Mouse (Mus musculus): Measurements from ENCODE around the gene Dynlt1b. TPM values are rescaled to one million over a fixed set of nuclear protein-coding genes. Genes with fewer than 3 reads are reported as not detected.
"Not testable (repeated sequence)": the region's sequence is repeated elsewhere in the genome, so short reads cannot be mapped to it uniquely, and the experiment has no call there.

The Dynlt1b gene
- 91.4 and 112 TPM in 2 replicates for polyA plus RNA-seq (2012; rRNA removed)

DNA sequence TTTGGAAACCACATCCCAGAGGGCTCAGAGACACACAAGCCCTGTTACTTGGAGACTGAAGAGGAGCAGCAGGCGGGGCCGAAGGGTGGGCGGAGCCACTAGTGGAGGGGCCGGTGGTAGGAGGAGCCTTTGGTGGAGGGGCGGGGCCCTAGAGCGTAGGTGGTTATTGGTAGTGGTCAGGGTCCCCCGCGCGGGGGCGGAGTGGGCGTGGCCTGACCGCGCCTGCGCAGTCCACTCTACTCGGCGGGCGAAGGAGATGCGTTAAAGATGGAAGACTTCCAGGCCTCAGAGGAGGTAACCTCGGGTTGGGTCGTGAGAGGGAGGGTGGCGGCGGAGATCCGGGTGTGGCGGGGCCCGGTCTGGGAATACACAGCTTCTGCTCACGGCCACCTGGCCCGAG lies at the start of gene Dynlt1b:
Gene Dynlt1b, plus strand, starts transcription at position 168 of the 400 bp plus-strand sequence.
- peak within 1 kb of the TSS; percentile 69 for H3K4me3 ChIP-seq (ENCODE audit: extremely low read depth, insufficient read depth, insufficient read length)
- H3K27me3 ChIP-seq (ENCODE audit: control insufficient read depth, insufficient read depth, low read length); H3K36me3 ChIP-seq (ENCODE audit: control insufficient read depth, insufficient read depth, low read length); H3K4me1 ChIP-seq (ENCODE audit: control insufficient read depth, insufficient read depth, insufficient read length): not testable (repeated sequence)
- peak within 1 kb of the TSS; percentile 85 for H3K27ac ChIP-seq (ENCODE audit: insufficient read depth, low read length)
- under 1% methylated on average over 27 of the region's 27 CpGs for WGBS
- DNase-seq (ENCODE audit: low read depth in 1 of 2, low spot score in 2 of 2), result peak; percentile 91 to 100
- TF ChIP-seq CTCF (IDR thresholded peaks at IDR 0.05; ENCODE audit: extremely low read depth, insufficient read depth, insufficient read length, insufficient replicate concordance) (0 out of 2 replicates have a peak, but pooled peaks have one; percentile 12), POLR2A (IDR thresholded peaks at IDR 0.05; ENCODE audit: low read depth, low read length) (peak; percentile 89)

DNA sequence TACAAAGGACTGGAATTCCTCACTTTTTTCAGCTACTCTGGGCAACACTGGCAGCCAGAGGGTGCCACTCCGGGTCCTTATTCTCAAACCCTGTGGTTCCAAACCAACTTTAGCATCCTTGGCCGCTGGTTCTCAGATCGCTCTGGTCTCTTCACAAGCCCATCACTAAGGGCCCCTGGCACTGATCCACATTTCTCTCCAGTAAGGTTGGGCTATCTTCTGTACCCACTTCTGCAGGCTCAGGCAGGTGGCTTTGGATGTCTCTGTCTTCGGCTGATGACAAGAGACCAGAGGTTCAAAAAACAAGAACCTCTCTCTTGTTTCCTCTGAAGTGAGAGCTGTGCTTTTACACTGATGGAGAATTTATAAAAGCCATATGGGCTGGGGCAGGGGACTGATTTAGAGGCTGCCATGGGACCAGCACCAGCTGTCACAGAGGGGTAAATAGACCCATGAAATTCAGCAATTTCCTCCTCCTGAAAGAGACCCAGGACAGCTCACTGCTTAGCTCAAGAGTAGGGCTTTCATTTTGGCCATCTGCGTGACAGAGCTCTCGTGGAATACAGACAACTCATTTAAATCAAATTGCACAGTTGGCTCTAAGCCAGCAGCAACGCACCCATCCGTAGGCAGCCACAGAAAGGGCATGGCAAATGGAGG lies 49.6 kb upstream of the Dynlt1b start:
- not testable (repeated sequence) for H3K4me3 ChIP-seq (ENCODE audit: extremely low read depth, insufficient read depth, insufficient read length); H3K4me1 ChIP-seq (ENCODE audit: control insufficient read depth, insufficient read depth, insufficient read length); DNase-seq (ENCODE audit: low read depth in 1 of 2, low spot score in 2 of 2); H3K27me3 ChIP-seq (ENCODE audit: control insufficient read depth, insufficient read depth, low read length); H3K27ac ChIP-seq (ENCODE audit: insufficient read depth, low read length); H3K36me3 ChIP-seq (ENCODE audit: control insufficient read depth, insufficient read depth, low read length)
- 100% methylated on average over 1 of the region's 8 CpGs for WGBS

DNA sequence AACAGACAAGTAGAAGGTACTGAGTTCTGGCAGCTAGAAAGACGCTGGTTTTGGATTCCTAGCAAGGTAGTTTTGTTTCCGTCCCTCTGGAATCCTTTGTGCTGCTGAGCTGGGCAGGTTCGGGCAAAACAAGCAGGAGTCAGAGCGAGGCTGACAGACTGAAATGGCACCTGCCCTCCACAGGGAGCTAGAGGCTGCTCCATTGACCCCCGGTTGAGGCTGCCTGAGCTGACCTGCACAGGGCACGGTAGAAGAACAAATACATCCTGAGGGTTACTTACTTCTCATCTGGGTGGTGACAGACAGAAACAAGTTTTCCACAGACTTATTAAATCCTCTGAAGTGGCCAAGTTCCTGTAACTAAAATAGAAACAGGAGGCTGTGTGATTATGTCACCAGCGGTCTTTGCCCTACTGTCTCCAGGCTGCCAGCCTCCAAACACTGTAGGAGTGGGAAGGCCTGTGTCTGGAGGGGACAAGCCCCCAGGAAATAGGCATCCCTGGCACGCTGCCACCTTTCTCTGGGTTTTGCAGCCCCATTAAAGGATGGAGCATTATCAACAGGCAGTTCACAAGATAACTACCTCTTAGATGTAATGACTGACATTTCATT lies 48.7 kb upstream of the Dynlt1b start:
- WGBS, result no CpG with 5 or more reads among the region's 8 CpGs
- not testable (repeated sequence) for DNase-seq (ENCODE audit: low read depth in 1 of 2, low spot score in 2 of 2); H3K27me3 ChIP-seq (ENCODE audit: control insufficient read depth, insufficient read depth, low read length); H3K36me3 ChIP-seq (ENCODE audit: control insufficient read depth, insufficient read depth, low read length); H3K4me3 ChIP-seq (ENCODE audit: extremely low read depth, insufficient read depth, insufficient read length); H3K27ac ChIP-seq (ENCODE audit: insufficient read depth, low read length); H3K4me1 ChIP-seq (ENCODE audit: control insufficient read depth, insufficient read depth, insufficient read length)

DNA sequence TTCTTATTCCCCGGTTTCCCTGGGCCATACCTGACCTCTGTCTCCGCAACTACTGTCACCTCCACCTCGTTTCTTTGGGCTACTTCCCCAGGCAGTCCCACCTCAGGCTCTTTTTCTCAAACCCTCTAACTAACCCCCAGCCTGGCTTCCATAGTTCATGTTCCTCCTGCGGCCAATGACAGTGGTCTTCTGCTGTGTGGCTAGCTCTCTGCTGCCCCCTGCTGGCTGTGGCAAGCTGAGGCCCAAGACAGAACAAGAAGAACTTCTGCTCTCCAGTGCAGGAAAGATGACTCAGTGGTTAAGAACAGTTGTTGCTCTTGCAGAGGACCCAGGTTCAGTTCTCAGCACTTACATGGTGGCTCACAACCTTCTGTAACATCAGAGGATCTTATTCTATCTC lies 43.0 kb upstream of the Dynlt1b start:
- not testable (repeated sequence) for H3K36me3 ChIP-seq (ENCODE audit: control insufficient read depth, insufficient read depth, low read length); H3K27me3 ChIP-seq (ENCODE audit: control insufficient read depth, insufficient read depth, low read length); H3K4me1 ChIP-seq (ENCODE audit: control insufficient read depth, insufficient read depth, insufficient read length); H3K27ac ChIP-seq (ENCODE audit: insufficient read depth, low read length); H3K4me3 ChIP-seq (ENCODE audit: extremely low read depth, insufficient read depth, insufficient read length); DNase-seq (ENCODE audit: low read depth in 1 of 2, low spot score in 2 of 2)
- WGBS, result no CpG with 5 or more reads among the region's 4 CpGs

DNA sequence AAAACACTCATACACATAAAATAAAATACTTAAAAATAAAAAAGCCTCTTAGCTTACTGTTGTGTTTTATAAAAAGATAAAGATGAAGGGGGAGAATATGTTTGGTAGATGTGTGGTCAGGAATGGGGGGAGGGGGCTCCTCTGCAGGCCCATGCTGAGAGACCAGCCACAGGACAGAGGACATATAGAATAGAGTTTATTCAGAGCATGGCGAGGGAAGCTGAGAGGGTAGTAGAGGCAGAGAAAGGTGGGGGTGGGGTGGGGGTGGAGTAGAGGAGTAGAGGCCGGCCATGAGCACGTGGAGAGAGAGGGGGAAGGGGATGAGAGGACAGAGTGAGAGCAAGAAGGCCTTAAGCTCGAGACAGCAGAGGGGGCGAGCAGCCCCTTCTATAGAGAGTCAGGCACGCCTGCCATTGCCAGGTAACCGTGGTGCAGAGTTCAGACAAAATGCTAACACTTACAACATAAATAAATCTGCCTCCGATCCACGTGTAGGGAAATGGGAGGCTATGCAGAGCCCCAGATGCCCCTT lies 42.5 kb upstream of the Dynlt1b start:
- H3K36me3 ChIP-seq (ENCODE audit: control insufficient read depth, insufficient read depth, low read length); DNase-seq (ENCODE audit: low read depth in 1 of 2, low spot score in 2 of 2); H3K4me1 ChIP-seq (ENCODE audit: control insufficient read depth, insufficient read depth, insufficient read length); H3K4me3 ChIP-seq (ENCODE audit: extremely low read depth, insufficient read depth, insufficient read length); H3K27me3 ChIP-seq (ENCODE audit: control insufficient read depth, insufficient read depth, low read length); H3K27ac ChIP-seq (ENCODE audit: insufficient read depth, low read length): not testable (repeated sequence)
- WGBS, result no CpG with 5 or more reads among the region's 9 CpGs

DNA sequence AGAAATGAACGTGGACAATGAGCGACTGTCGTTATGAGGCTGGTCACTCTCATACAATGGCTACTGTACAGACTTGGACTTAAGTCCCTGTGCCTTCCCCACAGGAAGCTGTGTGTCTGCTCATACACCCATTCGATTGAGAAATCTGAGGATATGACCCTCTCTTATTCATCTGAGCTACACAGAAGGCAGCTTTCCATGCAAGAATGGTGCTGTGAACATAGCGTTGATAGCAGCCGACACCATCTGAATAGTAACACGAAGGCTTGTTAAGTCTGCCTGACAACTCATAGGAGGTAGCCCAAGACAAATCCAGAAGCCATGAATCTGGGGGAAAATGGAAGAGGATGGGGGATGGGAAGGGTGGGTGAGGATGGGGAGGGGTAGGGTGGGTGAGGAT lies 40.4 kb upstream of the Dynlt1b start:
- DNase-seq (ENCODE audit: low read depth in 1 of 2, low spot score in 2 of 2); H3K27me3 ChIP-seq (ENCODE audit: control insufficient read depth, insufficient read depth, low read length); H3K36me3 ChIP-seq (ENCODE audit: control insufficient read depth, insufficient read depth, low read length); H3K4me3 ChIP-seq (ENCODE audit: extremely low read depth, insufficient read depth, insufficient read length); H3K4me1 ChIP-seq (ENCODE audit: control insufficient read depth, insufficient read depth, insufficient read length); H3K27ac ChIP-seq (ENCODE audit: insufficient read depth, low read length): not testable (repeated sequence)
- 74% methylated on average over 5 of the region's 7 CpGs for WGBS

DNA sequence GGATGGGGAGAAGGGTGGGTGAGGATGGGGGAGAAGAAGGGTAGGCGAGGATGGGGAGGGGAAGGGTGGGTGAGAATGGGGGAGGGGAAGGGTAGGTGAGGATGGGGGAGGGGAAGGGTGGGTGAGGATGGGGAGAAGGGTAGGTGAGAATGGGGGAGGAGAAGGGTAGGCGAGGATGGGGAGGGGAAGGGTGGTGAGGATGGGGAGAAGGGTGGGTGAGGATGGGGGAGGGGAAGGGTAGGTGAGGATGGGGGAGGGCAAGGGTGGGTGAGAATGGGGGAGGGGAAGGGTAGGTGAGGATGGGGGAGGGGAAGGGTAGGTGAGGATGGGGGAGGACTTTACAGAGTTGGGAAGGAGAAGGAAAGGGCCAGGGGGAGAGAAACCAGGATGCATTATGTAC lies 39.2 kb upstream of the Dynlt1b start:
- DNase-seq (ENCODE audit: low read depth in 1 of 2, low spot score in 2 of 2), result not testable (repeated sequence)

DNA sequence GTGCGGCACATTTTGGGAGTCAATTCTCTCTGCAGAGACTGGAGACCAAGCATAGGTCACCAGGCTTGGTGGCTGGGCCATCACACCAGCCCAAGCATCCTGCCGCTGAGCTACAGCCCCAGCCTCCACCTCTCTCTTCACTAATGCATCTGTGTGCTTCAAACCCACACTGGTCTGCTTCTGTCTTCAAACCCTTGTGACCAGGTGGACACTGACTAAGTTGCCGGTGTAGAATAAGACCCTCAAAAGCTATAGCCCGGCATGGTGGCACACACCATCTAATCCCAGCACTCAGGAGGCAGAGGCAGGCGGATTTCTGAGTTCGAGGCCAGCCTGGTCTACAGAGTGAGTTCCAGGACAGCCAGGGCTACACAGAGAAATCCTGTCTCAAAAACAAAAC lies 38.2 kb upstream of the Dynlt1b start:
- not testable (repeated sequence) for DNase-seq (ENCODE audit: low read depth in 1 of 2, low spot score in 2 of 2); H3K4me1 ChIP-seq (ENCODE audit: control insufficient read depth, insufficient read depth, insufficient read length); H3K36me3 ChIP-seq (ENCODE audit: control insufficient read depth, insufficient read depth, low read length); H3K27ac ChIP-seq (ENCODE audit: insufficient read depth, low read length); H3K27me3 ChIP-seq (ENCODE audit: control insufficient read depth, insufficient read depth, low read length); H3K4me3 ChIP-seq (ENCODE audit: extremely low read depth, insufficient read depth, insufficient read length)
- 84% methylated on average over 5 of the region's 6 CpGs for WGBS

More for the DNA sequence above, 39.2 kb upstream of the Dynlt1b start:
- not testable (repeated sequence) for H3K27ac ChIP-seq (ENCODE audit: insufficient read depth, low read length); H3K4me3 ChIP-seq (ENCODE audit: extremely low read depth, insufficient read depth, insufficient read length); H3K4me1 ChIP-seq (ENCODE audit: control insufficient read depth, insufficient read depth, insufficient read length); H3K36me3 ChIP-seq (ENCODE audit: control insufficient read depth, insufficient read depth, low read length); H3K27me3 ChIP-seq (ENCODE audit: control insufficient read depth, insufficient read depth, low read length)
- 85% methylated on average over 2 of the region's 2 CpGs for WGBS

DNA sequence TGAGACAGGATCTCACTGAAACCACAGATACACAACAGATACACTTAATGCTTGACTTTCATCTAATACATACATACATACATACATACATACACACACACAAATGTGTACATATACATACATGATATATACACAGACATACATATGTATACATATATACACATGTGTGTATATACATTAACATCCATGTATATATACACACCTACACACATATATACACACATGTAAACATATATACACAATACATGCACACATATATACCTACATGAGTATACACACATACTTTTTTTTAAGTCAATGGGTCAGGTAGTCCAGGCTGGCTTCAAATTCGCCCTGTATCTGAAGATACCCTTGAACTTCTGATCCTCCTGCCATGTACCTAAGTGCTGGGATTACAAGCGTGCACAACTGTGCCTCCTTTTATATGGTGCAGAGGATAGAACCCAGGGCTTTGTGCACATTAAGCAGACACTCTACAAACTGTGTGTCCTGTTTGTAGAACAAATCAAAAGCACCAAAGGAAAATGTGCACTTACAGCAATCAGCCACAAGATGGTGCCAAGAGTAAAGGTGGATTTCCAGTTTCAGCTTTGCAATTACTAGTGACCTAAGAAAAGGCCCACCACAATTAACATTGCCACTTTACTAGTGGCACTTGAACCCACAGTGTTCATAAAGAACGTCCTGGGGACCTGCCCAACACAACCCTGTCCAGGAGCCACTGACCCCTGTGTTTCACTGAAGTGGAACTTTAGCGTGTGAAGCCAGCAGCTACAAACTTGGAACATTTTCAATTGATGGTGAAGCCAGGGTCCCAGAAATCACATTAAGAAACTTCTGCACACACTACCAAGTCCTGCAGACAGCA lies 37.2 kb upstream of the Dynlt1b start:
- not testable (repeated sequence) for H3K4me3 ChIP-seq (ENCODE audit: extremely low read depth, insufficient read depth, insufficient read length); H3K27me3 ChIP-seq (ENCODE audit: control insufficient read depth, insufficient read depth, low read length); DNase-seq (ENCODE audit: low read depth in 1 of 2, low spot score in 2 of 2); H3K4me1 ChIP-seq (ENCODE audit: control insufficient read depth, insufficient read depth, insufficient read length); H3K27ac ChIP-seq (ENCODE audit: insufficient read depth, low read length); H3K36me3 ChIP-seq (ENCODE audit: control insufficient read depth, insufficient read depth, low read length)
- WGBS, result no CpG with 5 or more reads among the region's 4 CpGs

DNA sequence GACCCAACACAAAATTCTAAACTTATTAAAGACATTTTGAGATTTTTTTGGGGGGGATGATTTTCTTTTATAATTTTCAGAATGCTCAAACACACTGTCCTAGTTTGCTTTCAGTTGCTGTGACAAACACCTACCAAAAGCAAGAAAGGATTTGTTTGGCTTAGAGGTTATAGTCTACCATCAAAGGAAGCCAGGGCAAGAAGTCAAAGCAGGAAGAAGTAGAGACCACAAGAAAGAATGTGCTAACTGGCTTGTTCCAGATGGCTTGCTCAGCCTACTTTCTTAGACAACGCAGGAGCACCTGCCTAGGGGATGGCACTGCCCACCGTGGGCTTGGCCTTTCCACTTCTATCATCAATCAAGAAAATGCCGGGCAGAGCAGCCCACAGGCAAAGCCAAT lies 31.8 kb upstream of the Dynlt1b start:
- H3K27ac ChIP-seq (ENCODE audit: insufficient read depth, low read length); H3K4me3 ChIP-seq (ENCODE audit: extremely low read depth, insufficient read depth, insufficient read length); DNase-seq (ENCODE audit: low read depth in 1 of 2, low spot score in 2 of 2); H3K36me3 ChIP-seq (ENCODE audit: control insufficient read depth, insufficient read depth, low read length); H3K4me1 ChIP-seq (ENCODE audit: control insufficient read depth, insufficient read depth, insufficient read length); H3K27me3 ChIP-seq (ENCODE audit: control insufficient read depth, insufficient read depth, low read length): not testable (repeated sequence)
- 50% methylated on average over 1 of the region's 3 CpGs for WGBS
